Mouse (Mus musculus): ENCODE measurements around the gene Arap1.

The Arap1 gene

GRCm38 (mm10) chr7:101394569-101394968 is 46.7 kb downstream of the Arap1 start:
- no peak for DNase-seq (ENCODE audit: low spot score)

GRCm38 (mm10) chr7:101395471-101395870 is 47.6 kb downstream of the Arap1 start:
- no peak for DNase-seq (ENCODE audit: low spot score)

- DNase-seq (ENCODE audit: low spot score) = no peak
Observed at GRCm38 (mm10) chr7:101397175-101397574, 49.3 kb downstream of the Arap1 start.

- DNase-seq (ENCODE audit: low spot score) = no peak
Observed at GRCm38 (mm10) chr7:101401510-101401909, 53.6 kb downstream of the Arap1 start.

GRCm38 (mm10) chr7:101403831-101404230 is 56.0 kb downstream of the Arap1 start:
- DNase-seq (ENCODE audit: low spot score) = no peak

GRCm38 (mm10) chr7:101410267-101410936 is 62.5 kb downstream of the Arap1 start, which contains the start of gene Gm45837:
TSS of gene Gm45837 (plus strand) at chr7:101410886.
- no peak for DNase-seq (ENCODE audit: low spot score)

- peak; percentile 50 for DNase-seq (ENCODE audit: low spot score)
Observed at GRCm38 (mm10) chr7:101412796-101413195, 64.9 kb downstream of the Arap1 start.

GRCm38 (mm10) chr7:101414209-101414608 is 66.3 kb downstream of the Arap1 start:
- no peak for DNase-seq (ENCODE audit: low spot score)

- no peak for DNase-seq (ENCODE audit: low spot score)
Observed at GRCm38 (mm10) chr7:101414661-101415511, 67.0 kb downstream of the Arap1 start.

- DNase-seq (ENCODE audit: low spot score) = no peak
Observed at GRCm38 (mm10) chr7:101415512-101416100, 67.7 kb downstream of the Arap1 start.

GRCm38 (mm10) chr7:101416391-101416790 is 68.5 kb downstream of the Arap1 start:
- no peak for DNase-seq (ENCODE audit: low spot score)

- DNase-seq (ENCODE audit: low spot score) = no peak
Observed at GRCm38 (mm10) chr7:101419013-101419770, 71.3 kb downstream of the Arap1 start.

- DNase-seq (ENCODE audit: low spot score) = no peak
Observed at GRCm38 (mm10) chr7:101421529-101421928, 73.7 kb downstream of the Arap1 start, which contains the start of gene Pde2a. TSS of gene Pde2a (plus strand) at chr7:101421691.

- no peak for DNase-seq (ENCODE audit: low spot score)
Observed at GRCm38 (mm10) chr7:101422069-101422468, 74.2 kb downstream of the Arap1 start.

GRCm38 (mm10) chr7:101422646-101423045 is 74.8 kb downstream of the Arap1 start:
- DNase-seq (ENCODE audit: low spot score) = no peak

GRCm38 (mm10) chr7:101423970-101424369 is 76.1 kb downstream of the Arap1 start:
- no peak for DNase-seq (ENCODE audit: low spot score)

- DNase-seq (ENCODE audit: low spot score) = no peak
Observed at GRCm38 (mm10) chr7:101426692-101427091, 78.8 kb downstream of the Arap1 start.

GRCm38 (mm10) chr7:101427736-101428135 is 79.9 kb downstream of the Arap1 start:
- no peak for DNase-seq (ENCODE audit: low spot score)

- no peak for DNase-seq (ENCODE audit: low spot score)
Observed at GRCm38 (mm10) chr7:101435038-101435437, 87.2 kb downstream of the Arap1 start.

- DNase-seq (ENCODE audit: low spot score) = no peak
Observed at GRCm38 (mm10) chr7:101437876-101438275, 90.0 kb downstream of the Arap1 start.

- DNase-seq (ENCODE audit: low spot score) = no peak
Observed at GRCm38 (mm10) chr7:101443093-101443492, 95.2 kb downstream of the Arap1 start.

- DNase-seq (ENCODE audit: low spot score) = no peak
Observed at GRCm38 (mm10) chr7:101444211-101444610, 96.3 kb downstream of the Arap1 start.

All from urinary bladder, postnatal 10 days (tissue).